Mouse (Mus musculus) G1E (cell line): ENCODE results near the gene Zfhx2.

Experiments
- CTCF ChIP-seq: IDR thresholded peaks from 2 replicates; pipeline ENCODE4 v1.5.1; 2012; ENCODE audit warnings: low read depth, low read length, inconsistent platforms, mixed read lengths
- GATA1 ChIP-seq: IDR thresholded peaks from 2 replicates; pipeline ENCODE4 v1.6.1; 2012; ENCODE audit warnings: borderline replicate concordance, low read length, inconsistent platforms, mixed read lengths
- TAL1 ChIP-seq: conservative IDR thresholded peaks from 2 replicates; pipeline ENCODE4 v1.6.1; 2012; ENCODE audit warnings: low read depth, low read length, inconsistent platforms, mixed read lengths

DNA sequence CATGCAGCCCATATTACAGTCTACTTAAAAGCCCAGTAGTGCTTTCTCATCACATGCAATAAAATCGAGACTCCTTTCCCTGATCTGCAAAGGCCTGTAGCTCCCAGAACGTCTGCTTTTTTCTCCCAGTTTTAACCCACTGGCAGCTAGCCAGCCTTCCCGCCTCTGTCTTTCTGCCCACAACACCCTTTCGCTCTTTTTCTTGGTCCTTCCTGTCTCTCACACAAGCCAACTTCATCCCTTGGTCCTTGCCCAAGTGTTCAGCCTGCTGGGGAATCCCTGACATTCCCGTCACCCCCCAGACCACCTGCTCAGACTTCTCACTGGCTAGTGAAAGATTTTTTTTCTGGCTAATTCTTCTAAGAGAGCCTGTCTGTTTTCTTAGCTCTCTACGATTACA, 15.9 kb downstream of the Zfhx2 start:
- TF ChIP-seq GATA1, result no peak
- no peak for TF ChIP-seq CTCF
- no peak for TF ChIP-seq TAL1
